Mouse (Mus musculus) thymus, postnatal 14 days (tissue): ENCODE results near the gene Olfr1043.
"Not testable (repeated sequence)": the region's sequence is repeated elsewhere in the genome, so short reads cannot be mapped to it uniquely, and the experiment has no call there.

ENCODE experiments used
- DNase-seq: peaks from one replicate; pipeline ENCODE4 v3.0.0; 2021

The Olfr1043 gene

GRCm38 (mm10) chr2:86167422-86167821 lies at the start of gene Olfr1043:
TSS of gene Olfr1043 (minus strand) at chr2:86167522.
- DNase-seq, result no peak

- no peak for DNase-seq
Observed at GRCm38 (mm10) chr2:86202909-86203308, 35.6 kb upstream of the Olfr1043 start, which contains the start of gene Olfr1045. TSS of gene Olfr1045 (minus strand) at chr2:86203009.

GRCm38 (mm10) chr2:86195863-86196262 lies 28.5 kb upstream of the Olfr1043 start:
- no peak for DNase-seq

- DNase-seq, result no peak
Observed at GRCm38 (mm10) chr2:86185583-86185982, 18.3 kb upstream of the Olfr1043 start, which contains the start of gene Olfr52. TSS of gene Olfr52 (minus strand) at chr2:86185683.

GRCm38 (mm10) chr2:86179950-86180349 lies 12.6 kb upstream of the Olfr1043 start:
- DNase-seq, result no peak

- DNase-seq, result no peak
Observed at GRCm38 (mm10) chr2:86177720-86178119, 10.4 kb upstream of the Olfr1043 start, which contains the start of gene Olfr1044. TSS of gene Olfr1044 (minus strand) at chr2:86177820.

GRCm38 (mm10) chr2:86175422-86175821 lies 8.1 kb upstream of the Olfr1043 start:
- DNase-seq, result not testable (repeated sequence)

- DNase-seq, result no peak
Observed at GRCm38 (mm10) chr2:86161738-86162137, 5.6 kb downstream of the Olfr1043 start, which contains the start of gene Olfr1042. TSS of gene Olfr1042 (minus strand) at chr2:86161838.

- no peak for DNase-seq
Observed at GRCm38 (mm10) chr2:86146632-86147031, 20.7 kb downstream of the Olfr1043 start, which contains the start of gene Olfr1040. TSS of gene Olfr1040 (minus strand) at chr2:86146732.

- DNase-seq, result no peak
Observed at GRCm38 (mm10) chr2:86135828-86136227, 31.5 kb downstream of the Olfr1043 start, which contains the start of gene Olfr1039. TSS of gene Olfr1039 (minus strand) at chr2:86135928.
